Mouse (Mus musculus): ENCODE results near the gene Isy1.

The Isy1 gene

GRCm38 (mm10) chr6:87802462-87802861, 36.1 kb downstream of the Isy1 start:
- no peak for DNase-seq

- DNase-seq = no peak
Measured at GRCm38 (mm10) chr6:87799576-87799975, 39.0 kb downstream of the Isy1 start.

GRCm38 (mm10) chr6:87797321-87797720, 41.3 kb downstream of the Isy1 start:
- no peak for DNase-seq

- DNase-seq = no peak
Measured at GRCm38 (mm10) chr6:87796251-87796880, 42.2 kb downstream of the Isy1 start.

- no peak for DNase-seq
Measured at GRCm38 (mm10) chr6:87795385-87796150, 43.0 kb downstream of the Isy1 start.

GRCm38 (mm10) chr6:87793821-87794510, 44.6 kb downstream of the Isy1 start:
- DNase-seq = no peak

GRCm38 (mm10) chr6:87791826-87792225, 46.8 kb downstream of the Isy1 start:
- no peak for DNase-seq

- peak; percentile 54 for DNase-seq
Measured at GRCm38 (mm10) chr6:87790779-87791480, 47.7 kb downstream of the Isy1 start.

- DNase-seq = no peak
Measured at GRCm38 (mm10) chr6:87789791-87790190, 48.8 kb downstream of the Isy1 start.

- DNase-seq = peak; percentile 57
Measured at GRCm38 (mm10) chr6:87788896-87789587, 49.6 kb downstream of the Isy1 start.

GRCm38 (mm10) chr6:87788266-87788895, 50.2 kb downstream of the Isy1 start:
- DNase-seq = no peak

- no peak for DNase-seq
Measured at GRCm38 (mm10) chr6:87787108-87787890, 51.3 kb downstream of the Isy1 start.

- no peak for DNase-seq
Measured at GRCm38 (mm10) chr6:87786621-87787020, 52.0 kb downstream of the Isy1 start.

- no peak for DNase-seq
Measured at GRCm38 (mm10) chr6:87784033-87784432, 54.6 kb downstream of the Isy1 start.

- DNase-seq = no peak
Measured at GRCm38 (mm10) chr6:87780546-87781301, 57.9 kb downstream of the Isy1 start.

- peak; percentile 20 for DNase-seq
Measured at GRCm38 (mm10) chr6:87779174-87780165, 59.1 kb downstream of the Isy1 start.

- DNase-seq = peak; percentile 25
Measured at GRCm38 (mm10) chr6:87778294-87779173, 60.1 kb downstream of the Isy1 start.

GRCm38 (mm10) chr6:87777842-87778241, 60.8 kb downstream of the Isy1 start, which contains the start of gene Gp9:
Gene Gp9, plus strand, starts transcription at chr6:87778072.
- DNase-seq = no peak
